Mouse (Mus musculus): ENCODE data around the gene Tax1bp1.

The Tax1bp1 gene

GRCm38 (mm10) chr6:52796691-52797090 lies 83.2 kb downstream of the Tax1bp1 start:
- no peak for DNase-seq (ENCODE audit: low spot score in 2 of 2)

- no peak for DNase-seq (ENCODE audit: low spot score in 2 of 2)
Measured at GRCm38 (mm10) chr6:52797252-52797800, 83.8 kb downstream of the Tax1bp1 start.

GRCm38 (mm10) chr6:52802181-52802580 lies 88.7 kb downstream of the Tax1bp1 start:
- no peak for DNase-seq (ENCODE audit: low spot score in 2 of 2)

- DNase-seq (ENCODE audit: low spot score in 2 of 2): no peak
Measured at GRCm38 (mm10) chr6:52805237-52805856, 91.8 kb downstream of the Tax1bp1 start.

Data from frontal cortex, postnatal 10 days (tissue).